Mouse (Mus musculus): ENCODE measurements at regions not wholly inside any gene's neighbourhood (a gene's known extent, or its start where the extent isn't known, plus 50 kb on each side); places are given as distances from the start of the nearest gene placed in this dataset.

DNA sequence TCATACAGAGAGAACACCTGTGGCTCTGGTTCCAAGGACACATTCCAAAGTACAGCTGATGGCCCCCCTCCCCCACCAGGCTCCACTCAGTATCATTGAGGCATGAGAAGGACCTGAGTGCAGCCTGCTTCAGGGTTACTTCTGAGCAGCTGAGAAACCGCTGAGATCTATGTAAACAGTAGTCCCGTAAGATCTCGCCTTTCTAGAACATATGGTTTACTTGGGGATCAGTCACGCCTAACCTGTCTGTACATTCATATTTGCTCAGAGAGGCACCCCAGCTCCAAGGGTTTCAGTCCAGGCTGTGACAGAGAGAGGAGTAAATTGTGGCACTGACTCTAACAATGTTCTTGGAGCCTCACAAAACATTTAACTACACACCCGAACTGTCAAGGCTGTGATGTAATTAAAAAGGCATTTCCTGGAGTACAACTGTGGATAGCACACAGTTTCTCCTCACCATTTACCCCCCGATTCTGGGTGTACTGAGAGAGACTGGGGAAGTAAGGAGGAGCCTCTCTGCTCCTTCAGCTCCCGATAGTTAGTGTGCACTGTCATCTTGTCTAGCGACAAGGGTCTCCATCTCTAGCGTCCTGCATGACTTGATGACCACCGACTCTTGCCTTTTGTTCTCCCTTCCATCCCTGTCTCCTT lies 155.7 kb downstream of the Dad1 start:
- DNase-seq = no peak

DNA sequence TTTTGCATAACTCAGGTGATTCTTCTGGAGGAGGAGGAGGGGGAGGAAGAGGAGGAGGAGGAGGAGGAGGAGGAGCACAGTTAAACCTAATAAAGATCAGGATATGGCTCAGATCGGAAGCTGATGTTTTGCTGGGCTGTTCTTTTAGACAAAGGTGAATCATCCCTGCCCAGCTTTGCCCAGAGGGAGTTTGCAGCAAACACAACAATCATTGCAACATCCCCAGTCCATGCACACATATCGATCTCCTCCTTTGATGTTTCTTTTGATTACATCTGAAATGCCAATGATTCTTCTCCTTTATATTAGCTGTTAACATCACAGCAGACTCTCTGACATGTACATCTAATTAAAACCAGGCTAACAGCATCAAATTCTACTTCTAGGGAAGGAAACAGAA lies 156.9 kb downstream of the Dad1 start:
- DNase-seq = no peak

DNA sequence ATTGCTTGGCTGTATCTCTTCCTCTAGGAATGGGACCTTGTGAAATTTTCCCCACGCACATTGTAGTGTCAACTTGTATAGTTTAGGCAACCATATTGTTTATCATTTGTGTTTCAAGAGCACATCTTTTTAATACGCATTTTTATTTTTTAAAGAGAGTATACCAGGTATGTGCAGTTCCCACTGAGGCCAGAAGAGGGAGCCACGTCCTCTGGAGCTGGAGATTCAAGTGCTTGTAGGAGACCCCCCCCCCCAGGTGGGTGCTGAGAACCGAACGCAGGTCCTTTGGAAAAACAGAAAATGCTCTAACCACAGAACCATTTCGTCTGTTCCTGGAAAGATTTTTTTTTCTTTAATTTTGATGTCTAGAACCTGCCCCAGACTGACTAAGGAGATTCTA lies 161.5 kb downstream of the Dad1 start:
- no peak for DNase-seq

DNA sequence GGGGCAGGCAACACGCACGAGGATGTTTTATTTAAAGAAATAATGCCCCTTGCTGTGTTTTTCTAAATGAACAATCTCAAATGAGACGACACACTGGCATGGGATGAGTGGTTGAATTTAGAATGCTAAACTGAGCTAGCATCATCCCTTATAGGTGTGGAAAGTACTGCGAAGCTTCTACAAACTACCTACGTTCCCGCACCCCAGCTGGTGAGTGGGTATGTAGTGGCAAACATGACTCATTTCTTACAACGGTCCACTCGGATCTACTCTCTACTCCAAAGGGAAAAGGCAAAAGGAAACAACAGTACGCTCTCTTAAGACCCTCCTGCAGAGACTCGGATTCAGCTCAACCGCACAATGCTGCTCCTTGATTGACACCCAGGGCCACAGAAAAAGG lies 167.2 kb downstream of the Dad1 start:
- DNase-seq = no peak

DNA sequence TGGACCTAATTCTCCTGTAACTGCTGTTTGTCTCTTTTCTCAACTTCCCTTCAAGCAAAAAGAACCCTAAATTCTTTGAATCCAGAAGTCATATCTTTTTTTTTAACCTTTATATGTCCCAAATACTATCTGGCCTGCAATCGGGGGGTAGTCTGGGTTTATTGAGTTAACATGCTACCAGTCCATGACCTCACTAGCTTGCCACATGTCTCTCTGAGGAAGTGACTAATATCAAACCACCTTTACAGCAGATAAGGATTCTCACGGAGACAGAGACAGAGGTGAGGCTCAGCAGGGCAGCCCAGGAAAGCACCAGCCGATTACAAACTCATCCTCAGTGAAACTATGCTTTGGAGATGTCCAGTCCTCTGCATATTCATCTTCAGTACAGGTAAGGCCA lies 179.2 kb downstream of the Dad1 start:
- DNase-seq = no peak

DNA sequence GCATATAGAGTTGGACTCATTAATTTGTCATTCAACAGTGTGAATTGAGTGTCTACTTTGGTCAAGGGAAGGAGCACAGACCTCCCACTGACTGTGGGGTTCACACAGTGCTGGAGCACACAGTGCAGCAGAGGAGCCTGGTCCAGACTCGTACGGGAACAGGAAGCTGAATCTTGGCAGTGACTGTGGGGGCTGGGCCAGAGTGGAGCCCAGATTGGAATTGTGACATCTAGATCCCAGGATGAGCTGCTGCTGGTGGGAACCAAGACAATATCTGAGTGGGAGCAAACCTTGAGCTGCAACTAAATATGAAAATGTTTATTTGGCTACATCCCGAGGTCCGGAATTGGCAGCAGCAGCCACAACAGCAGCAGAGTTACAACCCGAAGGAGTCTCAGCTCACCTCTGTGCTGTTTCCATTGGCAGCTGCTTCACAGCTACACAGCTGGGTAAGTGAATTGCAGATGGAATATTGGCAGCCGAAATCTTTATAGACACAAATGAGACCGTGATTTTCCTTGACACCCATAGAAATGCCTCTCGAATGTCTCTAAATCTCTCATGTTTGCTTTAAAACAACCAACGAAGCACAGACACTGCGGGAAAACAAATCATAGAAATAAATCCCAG lies 181.5 kb downstream of the Dad1 start:
- DNase-seq = peak; percentile 20

DNA sequence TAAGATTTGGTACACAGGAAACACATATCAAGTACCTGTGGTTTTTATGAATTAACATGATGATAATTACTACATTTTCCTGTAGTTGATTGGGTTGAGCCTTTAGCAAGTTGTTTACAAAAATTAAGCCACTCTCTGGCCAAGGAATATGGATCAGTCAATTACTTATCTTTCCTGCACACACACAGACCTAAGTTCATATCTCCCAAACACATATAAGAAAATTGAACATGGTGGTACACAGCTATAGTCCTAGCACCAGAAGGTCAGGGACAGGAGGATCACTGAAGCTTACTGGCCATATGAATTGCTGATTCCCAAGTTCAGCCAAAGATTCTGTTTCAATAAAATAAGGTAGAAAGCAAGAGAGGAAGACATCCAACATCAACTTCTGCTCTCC lies 183.7 kb downstream of the Dad1 start:
- DNase-seq = no peak

DNA sequence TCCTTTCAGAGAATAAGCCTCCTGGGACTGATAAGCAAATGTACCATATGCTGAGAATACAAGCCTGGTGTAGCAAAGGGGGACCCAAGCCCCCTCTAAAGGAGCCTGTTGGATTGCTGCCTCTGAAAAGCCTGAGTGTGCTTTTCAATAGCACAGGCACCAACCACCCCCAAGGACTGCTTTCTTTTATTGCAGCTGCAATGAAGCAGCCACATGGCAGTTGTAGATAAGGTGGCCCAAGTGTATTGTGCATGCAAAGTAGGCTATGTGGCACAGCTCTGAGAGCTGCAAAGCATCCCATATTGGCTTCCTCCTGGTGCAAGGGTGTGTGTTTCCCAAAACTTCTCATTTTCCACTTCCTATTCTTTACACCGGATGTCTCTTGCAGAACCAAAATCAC lies 185.2 kb downstream of the Dad1 start:
- no peak for DNase-seq

DNA sequence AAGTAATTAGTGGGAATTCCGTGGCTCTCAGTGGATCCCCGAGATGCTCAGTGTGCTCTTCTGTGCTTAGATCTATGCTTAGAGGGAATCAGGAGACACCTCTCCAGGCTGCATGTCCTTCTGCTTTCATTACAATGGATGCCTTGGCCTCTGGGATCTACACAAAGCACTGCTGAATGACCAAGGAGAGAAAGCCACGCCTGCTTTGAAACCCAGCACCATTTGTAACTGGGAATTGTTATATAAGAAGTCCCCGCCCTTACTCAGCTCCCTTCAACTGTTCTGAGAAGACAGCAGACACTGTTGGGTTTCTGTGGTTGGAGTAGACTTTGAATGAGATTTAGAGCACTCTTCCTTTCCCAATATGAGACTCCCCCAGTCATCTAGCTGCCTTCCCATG lies 188.4 kb downstream of the Dad1 start:
- DNase-seq = no peak

DNA sequence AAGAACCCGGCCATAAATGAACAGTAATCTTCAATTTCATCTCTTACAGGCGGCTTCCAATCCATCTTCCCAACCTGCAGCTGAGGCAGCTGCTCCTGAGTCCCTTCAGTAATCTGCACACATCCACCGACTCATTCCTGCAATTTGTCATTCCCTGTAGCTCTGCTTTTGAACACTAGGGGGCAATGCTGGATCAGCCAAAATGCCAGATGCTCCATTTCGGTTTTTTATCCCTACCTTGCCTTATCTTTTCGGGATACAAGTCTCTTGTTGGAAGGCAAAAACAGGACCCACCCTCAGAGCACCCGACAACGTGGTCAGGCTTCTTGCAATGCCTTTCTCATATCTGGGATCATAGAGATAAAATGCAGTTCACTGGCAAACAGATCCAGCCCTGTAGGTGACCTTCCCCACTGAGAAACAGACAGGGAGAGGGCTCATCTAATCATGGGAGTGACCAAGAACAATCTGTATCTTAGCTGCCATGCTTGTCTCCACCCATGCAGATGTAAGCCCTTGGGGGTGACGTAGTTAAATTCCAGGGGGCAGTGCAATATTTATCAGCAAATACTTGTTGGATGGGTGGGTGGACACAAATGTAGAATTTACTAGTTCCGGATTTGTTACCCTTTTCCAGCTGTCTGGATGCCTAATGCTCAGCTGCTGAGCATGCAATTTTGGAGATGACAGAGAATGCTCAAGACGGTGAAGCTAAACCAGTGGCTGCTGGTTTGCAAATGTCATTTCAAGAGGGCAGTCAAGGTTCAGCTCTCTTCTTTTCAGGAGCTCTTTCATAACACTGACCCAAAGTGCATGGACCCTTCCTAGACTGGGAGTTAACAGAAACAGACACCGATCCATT lies 189.1 kb downstream of the Dad1 start:
- DNase-seq = peak; percentile 65

DNA sequence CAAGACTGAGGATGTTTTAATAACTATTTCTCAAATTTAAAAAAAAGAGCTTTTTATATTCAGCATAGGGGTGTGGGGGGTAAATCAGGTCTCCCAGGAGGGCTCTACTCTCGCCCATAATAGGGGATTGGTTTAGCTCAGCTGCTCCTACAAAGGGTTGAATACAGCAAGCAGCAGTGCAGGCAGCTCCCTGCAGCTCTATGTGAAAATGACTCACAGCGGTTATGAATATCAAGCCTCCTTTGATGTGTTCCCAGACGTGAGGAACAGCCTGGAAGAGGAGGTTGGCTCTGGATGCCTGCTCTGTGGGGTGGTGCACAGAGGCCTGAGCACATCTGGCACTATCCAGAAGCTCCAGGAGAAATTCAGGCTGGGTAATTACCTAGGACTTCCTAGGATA lies 192.3 kb downstream of the Dad1 start:
- no peak for DNase-seq

DNA sequence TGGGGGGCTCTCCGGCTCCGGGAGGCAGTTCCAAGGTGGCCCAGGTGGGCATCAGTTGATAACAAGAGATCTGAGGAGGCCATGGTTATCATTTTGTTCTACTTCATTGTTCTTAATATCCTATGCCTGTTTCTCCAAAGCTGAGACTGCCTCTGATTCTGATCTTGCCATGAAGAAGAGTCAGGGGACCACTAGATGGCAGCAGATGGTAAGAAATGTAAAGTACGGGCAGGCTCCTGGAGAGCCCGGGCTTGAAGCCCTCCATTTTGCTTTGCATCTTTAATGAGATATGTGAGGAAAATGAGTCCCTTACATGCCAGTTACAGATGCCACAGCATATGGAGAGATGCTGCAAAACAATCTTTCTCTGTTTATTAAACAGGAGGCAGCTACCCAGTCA lies 194.1 kb downstream of the Dad1 start:
- DNase-seq = peak; percentile 56

DNA sequence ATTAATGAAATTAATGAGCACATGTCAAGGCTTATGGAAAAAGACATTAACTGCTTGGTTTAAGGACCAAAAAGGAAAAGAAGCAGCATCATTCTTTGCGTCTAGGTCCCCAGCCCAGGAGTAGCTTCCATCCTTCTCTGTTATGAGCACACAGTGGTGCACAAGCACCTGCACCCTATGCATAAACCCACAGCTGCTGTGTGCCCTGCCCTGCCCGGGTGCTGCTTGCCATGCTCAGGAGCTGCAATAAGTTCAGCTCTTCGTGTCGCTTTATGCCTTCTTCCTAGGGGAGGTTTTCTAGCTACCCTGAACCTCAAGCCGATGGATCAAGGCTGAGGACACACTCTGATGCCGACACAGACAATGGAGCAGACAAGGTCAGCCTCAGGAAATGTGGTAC lies 194.8 kb downstream of the Dad1 start:
- no peak for DNase-seq

DNA sequence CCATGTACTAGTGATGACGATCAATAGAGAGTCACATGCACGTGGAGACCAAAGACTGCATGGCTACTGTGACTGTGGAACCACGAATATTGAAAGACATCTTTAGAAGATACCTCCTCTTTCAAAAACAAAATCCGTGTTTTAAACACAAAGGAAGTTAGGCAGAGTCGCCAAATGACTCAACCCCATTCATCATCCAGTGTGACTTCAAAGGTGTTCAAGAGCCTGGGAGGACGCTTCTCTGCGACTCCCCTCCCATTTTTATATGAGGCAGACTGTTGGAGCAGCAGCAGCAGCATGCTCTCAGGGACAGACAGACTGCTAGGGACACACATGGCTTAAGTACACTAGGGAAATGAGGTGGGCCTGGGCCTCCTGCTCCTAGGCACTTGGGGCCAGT lies 197.2 kb downstream of the Dad1 start:
- DNase-seq = no peak

DNA sequence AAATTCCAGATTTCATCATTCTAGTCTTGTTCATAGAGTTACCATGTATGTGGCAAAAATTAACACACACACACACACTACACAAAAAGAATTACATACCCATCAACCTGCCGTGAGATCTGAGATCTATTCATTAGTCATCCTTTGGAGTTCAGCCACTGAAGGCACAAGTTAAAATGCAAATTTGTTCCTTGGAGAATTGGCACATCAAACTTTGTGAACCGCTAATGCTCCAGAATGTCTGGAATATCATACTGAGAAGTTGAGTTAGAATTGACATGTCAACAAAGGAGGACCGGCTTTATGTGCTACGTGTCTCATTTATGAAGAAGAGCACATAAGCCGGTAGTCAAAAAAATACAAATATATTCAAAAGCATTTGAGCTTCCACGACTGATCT lies 198.5 kb downstream of the Dad1 start:
- DNase-seq = no peak

DNA sequence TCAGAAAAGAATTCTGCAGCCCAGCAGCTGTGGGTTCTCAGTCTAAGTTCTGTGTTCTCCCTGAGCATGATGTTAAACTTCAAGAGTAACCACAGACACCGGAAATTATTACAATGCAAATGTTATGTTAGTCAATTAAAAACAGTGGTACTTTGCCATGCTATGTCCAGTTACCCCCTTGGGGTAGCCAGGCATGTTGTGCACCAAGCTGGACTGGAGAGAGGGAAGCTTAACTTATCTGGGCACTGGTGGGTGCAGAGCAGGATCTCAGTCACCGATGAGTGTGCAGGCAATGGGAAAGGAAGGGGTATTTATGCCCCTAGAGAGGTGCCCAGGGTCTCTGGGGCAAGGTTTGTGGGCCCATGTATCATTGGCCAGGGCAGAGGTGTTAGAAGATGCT lies 211.6 kb downstream of the Dad1 start:
- no peak for DNase-seq

DNA sequence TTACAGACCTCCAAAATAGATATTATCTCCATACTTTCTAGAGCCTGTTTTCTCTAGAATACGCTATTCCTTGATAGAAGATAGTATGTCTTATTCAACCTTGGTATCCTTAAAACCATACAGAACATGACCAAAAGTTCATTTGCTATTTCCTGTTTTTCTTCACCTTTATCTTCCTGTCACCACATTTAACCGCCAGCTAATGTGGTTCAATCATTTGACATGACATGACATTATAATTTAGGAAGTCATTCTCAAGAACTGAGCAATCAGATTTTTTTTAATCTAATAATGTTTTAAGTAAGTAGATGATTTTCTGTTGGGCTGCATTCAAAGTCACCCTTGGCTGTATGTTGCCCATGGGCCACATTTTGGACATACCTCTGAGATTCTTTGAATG lies 213.3 kb downstream of the Dad1 start:
- DNase-seq = no peak

DNA sequence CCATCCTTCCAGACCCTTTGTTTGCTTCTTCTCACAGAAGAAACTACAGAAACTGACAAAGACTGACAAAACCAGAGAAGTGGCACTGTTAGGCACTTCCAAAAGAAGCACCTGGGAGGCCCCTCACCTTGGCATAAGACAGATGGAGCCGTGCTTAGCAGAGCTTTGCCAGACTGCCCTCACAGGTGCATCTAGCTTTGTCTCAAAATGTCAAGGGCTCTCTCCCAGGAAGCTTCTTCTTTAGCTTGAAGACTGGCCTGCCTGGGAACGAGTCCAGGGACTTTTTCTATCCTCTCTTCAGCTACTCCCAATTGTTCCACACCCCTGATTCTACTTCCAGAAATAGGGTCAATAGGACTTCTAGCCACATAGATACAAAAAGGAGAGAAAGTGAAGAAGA lies 219.4 kb downstream of the Dad1 start:
- no peak for DNase-seq

DNA sequence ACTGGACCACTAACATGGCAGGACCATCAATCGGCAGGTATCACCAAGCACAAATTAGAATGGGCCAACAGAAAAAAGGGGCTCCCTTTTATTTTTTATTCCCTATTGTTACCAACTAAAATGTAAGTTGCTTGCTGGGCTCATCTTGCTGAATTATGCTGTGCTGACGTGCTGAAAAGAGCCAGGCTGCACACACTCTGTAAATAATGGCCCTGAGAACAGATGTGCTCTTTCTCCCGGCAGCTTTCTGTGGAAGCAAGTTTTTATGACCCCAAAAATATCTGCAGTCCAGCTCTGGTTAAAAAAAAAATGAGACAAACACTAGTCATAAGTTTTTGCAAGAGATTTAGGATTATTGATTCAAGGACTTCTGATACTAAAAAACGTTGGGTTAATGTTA lies 230.4 kb downstream of the Dad1 start:
- no peak for DNase-seq

DNA sequence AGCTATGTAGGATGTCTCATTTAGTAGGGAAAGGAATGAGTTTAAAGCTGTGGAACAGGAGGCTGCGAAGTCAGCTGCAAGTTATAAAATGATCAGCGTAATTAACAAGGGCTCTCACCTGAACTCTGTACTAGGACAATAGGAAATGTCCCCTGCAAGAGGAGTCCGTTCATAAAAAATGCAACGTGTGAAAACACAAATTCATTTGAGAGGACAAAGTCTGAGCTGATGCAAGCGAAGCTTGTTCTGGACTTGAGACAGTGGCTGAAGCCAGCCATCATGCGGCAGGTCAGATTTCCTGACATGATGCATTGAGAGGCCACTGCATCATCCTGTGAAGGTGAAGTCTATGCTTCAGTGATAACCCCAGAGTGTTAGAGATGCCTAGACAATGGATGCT lies 232.5 kb downstream of the Dad1 start:
- no peak for DNase-seq

DNA sequence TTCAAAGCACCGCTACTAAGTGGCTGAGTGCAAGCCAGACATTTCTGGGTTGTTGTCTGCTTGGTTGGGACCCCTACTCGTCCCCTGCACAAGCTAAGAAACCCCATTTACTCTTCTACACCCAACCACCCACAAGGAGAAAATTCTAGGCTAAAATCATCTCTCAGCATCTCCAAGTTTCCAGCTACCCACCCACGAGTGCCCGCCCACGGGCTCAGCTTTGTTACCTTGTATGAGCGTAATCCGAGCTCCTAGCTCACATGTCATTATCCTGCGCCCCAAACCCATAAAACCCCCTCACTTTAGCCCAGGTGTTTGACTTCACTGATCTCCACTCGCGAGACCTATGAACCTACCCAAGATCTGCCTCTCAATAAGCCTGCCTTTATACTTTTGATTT lies 239.3 kb downstream of the Dad1 start:
- DNase-seq = no peak

DNA sequence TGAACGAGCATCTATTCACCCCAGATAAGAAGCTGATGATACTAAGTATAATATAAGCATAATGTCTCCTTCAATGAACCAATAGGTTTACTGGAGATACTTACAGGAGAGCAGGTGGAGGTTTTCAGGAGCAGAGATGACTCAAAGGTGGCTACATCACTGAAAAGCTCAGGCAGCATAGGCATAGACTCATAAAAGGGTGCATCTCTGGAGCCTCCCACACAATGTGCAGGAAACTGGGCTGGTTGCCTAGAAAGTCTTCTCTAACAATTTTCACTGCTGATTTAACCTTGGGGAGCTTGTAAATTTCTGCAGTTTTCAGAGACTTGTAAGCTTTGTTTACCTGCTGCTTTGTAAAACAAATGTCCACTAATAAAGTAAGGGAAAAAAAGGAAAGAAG lies 251.8 kb downstream of the Dad1 start:
- DNase-seq = no peak

DNA sequence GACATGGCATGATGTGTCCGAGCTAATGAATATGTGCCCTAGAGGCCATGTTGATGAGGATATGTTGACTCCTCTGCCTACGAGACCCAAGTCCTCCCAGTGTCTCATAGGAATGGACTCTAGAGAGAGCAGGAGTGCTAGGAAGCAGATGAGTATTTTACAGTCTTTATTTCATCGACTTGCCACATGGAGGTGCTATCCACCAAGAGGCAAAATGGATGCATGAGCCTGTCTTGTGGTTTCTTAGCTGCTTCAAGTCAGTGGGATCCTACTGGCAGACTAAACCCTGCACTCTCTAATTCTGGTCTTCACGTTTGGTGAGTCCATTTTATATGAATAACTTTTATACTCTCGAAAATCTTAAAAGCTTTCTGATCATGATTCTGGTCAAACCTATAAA lies 253.4 kb downstream of the Dad1 start:
- DNase-seq = no peak

DNA sequence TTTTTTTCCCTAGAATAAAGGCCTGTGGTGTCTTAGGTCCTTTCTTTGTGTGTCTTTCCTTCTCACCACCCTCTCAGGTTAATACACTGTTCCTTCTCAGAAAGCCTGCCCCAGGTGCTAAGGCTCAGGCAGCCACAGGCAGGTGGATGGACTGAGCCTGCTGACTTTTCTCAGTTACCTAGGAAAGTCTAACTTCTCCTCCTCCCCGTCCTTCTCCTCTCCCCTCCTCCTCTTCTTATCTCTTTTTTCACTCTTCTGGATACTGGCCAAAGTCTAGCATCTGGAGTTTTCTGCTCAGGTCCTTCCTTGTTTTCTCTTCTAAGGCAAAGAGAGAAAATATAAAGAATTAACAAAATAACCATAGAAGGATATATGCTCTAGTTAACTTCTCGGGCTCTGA lies 260.5 kb downstream of the Dad1 start:
- no peak for DNase-seq

All from gastrocnemius, postnatal 10 days (tissue).